Mouse (Mus musculus) cerebellum, adult 2 months (tissue): ENCODE measurements around the gene Olfr1281. TPM values are rescaled to one million over a fixed set of nuclear protein-coding genes. Genes with fewer than 3 reads are reported as not detected.

Experiments
- DNase-seq, 2 experiments: peaks; one replicate each; pipeline ENCODE4 v3.0.0; 2021
- H3K27ac ChIP-seq: fragments of 200-500 bp; 2 replicates; pipeline ENCODE4 v1.5.1; 2012; ENCODE audit warnings: low read length, control low read depth, inconsistent platforms; ENCODE audit not compliant: insufficient read depth
- H3K27me3 ChIP-seq: fragments of 200-500 bp; 2 replicates; pipeline ENCODE4 v1.6.1; 2012; ENCODE audit warnings: inconsistent platforms, mild to moderate bottlenecking, low read length, moderate library complexity; ENCODE audit not compliant: control insufficient read depth, insufficient read depth
- H3K4me1 ChIP-seq: fragments of 200-500 bp; 2 replicates; pipeline ENCODE4 v1.6.1; 2011; ENCODE audit warnings: low read length; ENCODE audit not compliant: control insufficient read depth, insufficient read depth
- H3K4me3 ChIP-seq: fragments of 200-500 bp; replicated peaks from 2 replicates; pipeline ENCODE3; 2011; ENCODE audit warnings: mild to moderate bottlenecking, low read depth, low read length, control low read depth; ENCODE audit not compliant: insufficient read depth
- CTCF ChIP-seq: fragments of 200-500 bp; IDR thresholded peaks from 2 replicates; pipeline ENCODE4 v1.5.1; 2011; ENCODE audit warnings: low read depth, mild to moderate bottlenecking, control low read depth, low read length, moderate library complexity, borderline replicate concordance; ENCODE audit not compliant: insufficient read depth
- POLR2A ChIP-seq: fragments of 200-500 bp; IDR thresholded peaks from 2 replicates; pipeline ENCODE4 v1.6.1; 2011; ENCODE audit warnings: low read length, control low read depth, borderline replicate concordance; ENCODE audit not compliant: insufficient read depth
- WGBS: fragments of 180-500 bp; shearing (Covaris S2); methylation state at CpG from one replicate; pipeline ENCODE4 v1.1.7; 2018; 5-methylcytosine and 5-hydroxymethylcytosine counted together
- polyA plus RNA-seq: library from polyadenylated mRNA; depleted of rRNA; stranded (reverse); fragments of >200 nt; gene quantifications from 2 replicates; pipeline ENCODE4 v1.2.3, GENCODE M21; 2012; rRNA removed

Olfr1281 gene
- polyA plus RNA-seq, 1 experiment, result not detected

GRCm38 (mm10) chr2:111375222-111375621 is 48.9 kb downstream of the Olfr1281 start, which contains the start of gene Olfr1284:
Olfr1284 (plus strand) TSS chr2:111375522.
- Histone ChIP-seq H3K27me3 (no peaks in the 10 kb centered on the region), H3K27ac (no peak within 1 kb of the TSS), H3K4me3 (no peak within 1 kb of the TSS), H3K4me1 (no peaks in the 10 kb centered on the region)
- 85% methylated on average over 1 of the region's 1 CpGs for WGBS
- no peak for DNase-seq
- TF ChIP-seq CTCF, result no peak
- no peak for TF ChIP-seq POLR2A

Other genes starting within 250 kb of the Olfr1281 start
- not detected in 2 replicates for gene Gm13941, start 220.5 kb upstream of the Olfr1281 start, polyA plus RNA-seq
- not detected in 2 replicates for gene Gm15130, start 173.6 kb upstream of the Olfr1281 start, polyA plus RNA-seq
- gene 4930430A15Rik, start 96.9 kb upstream of the Olfr1281 start, polyA plus RNA-seq, result not detected in 2 replicates
- gene Olfr1275, start 91.2 kb upstream of the Olfr1281 start, polyA plus RNA-seq, result not detected in 2 replicates
- gene Olfr1276, start 72.0 kb upstream of the Olfr1281 start, polyA plus RNA-seq, result 0.03 TPM in 1 of 2 replicates, not detected in the other
- not detected in 2 replicates for gene Olfr1277, start 52.4 kb upstream of the Olfr1281 start, polyA plus RNA-seq
- not detected in 2 replicates for gene Olfr1278, start 36.4 kb upstream of the Olfr1281 start, polyA plus RNA-seq
- not detected in 2 replicates for gene Olfr1279, start 25.9 kb upstream of the Olfr1281 start, polyA plus RNA-seq
- not detected in 2 replicates for gene Olfr1280, start 12.5 kb upstream of the Olfr1281 start, polyA plus RNA-seq
- not detected in 2 replicates for gene Olfr1282, start 9.6 kb downstream of the Olfr1281 start, polyA plus RNA-seq
- gene Olfr1283, start 40.3 kb downstream of the Olfr1281 start, polyA plus RNA-seq, result not detected in 2 replicates
- gene Olfr1284, start 49.0 kb downstream of the Olfr1281 start, polyA plus RNA-seq, result not detected in 2 replicates
- not detected in 2 replicates for gene Olfr1286, start 96.6 kb downstream of the Olfr1281 start, polyA plus RNA-seq
- not detected in 2 replicates for gene Olfr1287, start 122.6 kb downstream of the Olfr1281 start, polyA plus RNA-seq
- not detected in 2 replicates for gene Olfr1288, start 147.6 kb downstream of the Olfr1281 start, polyA plus RNA-seq
- not detected in 2 replicates for gene Olfr1289, start 154.3 kb downstream of the Olfr1281 start, polyA plus RNA-seq
- not detected in 2 replicates for gene Olfr1290, start 167.3 kb downstream of the Olfr1281 start, polyA plus RNA-seq
- gene Olfr1291-ps1, start 170.7 kb downstream of the Olfr1281 start, polyA plus RNA-seq, result not detected in 2 replicates
- gene Olfr1293-ps, start 198.7 kb downstream of the Olfr1281 start, polyA plus RNA-seq, result not detected in 2 replicates
- gene Olfr1294, start 213.8 kb downstream of the Olfr1281 start, polyA plus RNA-seq, result not detected in 2 replicates
- gene Olfr1295, start 243.2 kb downstream of the Olfr1281 start, polyA plus RNA-seq, result not detected in 2 replicates